Mouse (Mus musculus) hematopoietic stem cell, adult 5-6 weeks (primary cell): ENCODE results near the gene Ndufa9. TPM values are rescaled to one million over a fixed set of nuclear protein-coding genes. Genes with fewer than 3 reads are reported as not detected.

Source experiments
- ATAC-seq, 2 experiments: fragments of 125-278 bp in 1 of 2; replicated peaks in 1 of 2; 2 replicates each; pipeline ENCODE4 v1.8.0; 2016 to 2017; ENCODE audit warnings: inconsistent platforms in 2 of 2, mild to moderate bottlenecking in 2 of 2, moderate number of reproducible peaks in 2 of 2, low read depth in 1 of 2, moderate TSS enrichment in 1 of 2; ENCODE audit not compliant: low FRiP score in 2 of 2, poor library complexity in 2 of 2, severe bottlenecking in 2 of 2, insufficient read depth in 1 of 2, low TSS enrichment in 1 of 2
- total RNA-seq: library from RNA; stranded (forward); fragments of 172-1452, 232-1000 nt; gene quantifications from 2 replicates; pipeline ENCODE4 v1.2.3, GENCODE M21; 2017

The Ndufa9 gene
- total RNA-seq: 93.8 and 106 TPM in 2 replicates

GRCm38 (mm10) chr6:126848712-126849704 is at the start of gene Ndufa9:
TSS of gene Ndufa9 (minus strand) at chr6:126849136.
- ATAC-seq: peak; percentile 95 to 98

DNA sequence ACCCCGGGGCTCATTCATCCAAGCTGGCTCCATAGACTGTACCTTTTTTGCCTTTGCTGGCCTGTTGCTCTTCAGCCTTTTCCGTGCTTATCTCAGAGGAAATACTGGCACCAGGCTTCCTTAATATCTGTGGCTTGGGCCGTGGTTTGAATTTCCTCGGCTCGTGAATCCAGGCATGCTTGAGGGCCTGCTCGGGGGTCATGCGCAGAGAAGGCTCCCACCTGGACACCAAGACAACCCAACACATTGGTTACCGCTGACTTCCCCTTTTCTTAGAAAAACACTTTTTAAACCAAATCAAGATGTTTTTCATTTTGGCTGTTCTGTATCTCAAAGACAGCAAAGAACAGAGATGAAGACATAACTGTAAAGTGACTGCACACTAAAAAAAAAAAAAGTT is 28.2 kb upstream of the Ndufa9 start:
- peak; percentile 88 to 92 for ATAC-seq

GRCm38 (mm10) chr6:126852881-126853280 is 3.9 kb upstream of the Ndufa9 start, which contains the start of gene Akap3:
TSS of gene Akap3 (plus strand) at chr6:126853098.
- no peak for ATAC-seq

GRCm38 (mm10) chr6:126836628-126837027 is 12.3 kb downstream of the Ndufa9 start:
- no peak for ATAC-seq

GRCm38 (mm10) chr6:126823087-126823486 is 25.8 kb downstream of the Ndufa9 start:
- ATAC-seq: no peak

GRCm38 (mm10) chr6:126816338-126816737 is 32.6 kb downstream of the Ndufa9 start:
- no peak for ATAC-seq

- no peak for ATAC-seq
These were observed 33.7 kb downstream of the Ndufa9 start for GRCm38 (mm10) chr6:126815206-126815750.

- peak; percentile 37 to 74 for ATAC-seq
These were observed 37.5 kb downstream of the Ndufa9 start for GRCm38 (mm10) chr6:126811481-126811880.

GRCm38 (mm10) chr6:126808561-126808960 is 40.4 kb downstream of the Ndufa9 start:
- no peak for ATAC-seq

- ATAC-seq: no peak
These were observed 40.8 kb downstream of the Ndufa9 start for GRCm38 (mm10) chr6:126808134-126808533.

- no peak for ATAC-seq
These were observed 42.2 kb downstream of the Ndufa9 start for GRCm38 (mm10) chr6:126806783-126807182.

- ATAC-seq: no peak
These were observed 46.0 kb downstream of the Ndufa9 start for GRCm38 (mm10) chr6:126802946-126803345.

- no peak for ATAC-seq
These were observed 54.2 kb downstream of the Ndufa9 start for GRCm38 (mm10) chr6:126794751-126795150.

- ATAC-seq: no peak
These were observed 55.2 kb downstream of the Ndufa9 start for GRCm38 (mm10) chr6:126793689-126794088.

- ATAC-seq: peak; percentile 57 to 73
These were observed 57.0 kb downstream of the Ndufa9 start for GRCm38 (mm10) chr6:126791964-126792363.

GRCm38 (mm10) chr6:126791488-126791887 is 57.4 kb downstream of the Ndufa9 start:
- 0 out of 4 replicates have a peak, but pooled peaks of 1 of the 2 experiments have one; percentile 4 for ATAC-seq

DNA sequence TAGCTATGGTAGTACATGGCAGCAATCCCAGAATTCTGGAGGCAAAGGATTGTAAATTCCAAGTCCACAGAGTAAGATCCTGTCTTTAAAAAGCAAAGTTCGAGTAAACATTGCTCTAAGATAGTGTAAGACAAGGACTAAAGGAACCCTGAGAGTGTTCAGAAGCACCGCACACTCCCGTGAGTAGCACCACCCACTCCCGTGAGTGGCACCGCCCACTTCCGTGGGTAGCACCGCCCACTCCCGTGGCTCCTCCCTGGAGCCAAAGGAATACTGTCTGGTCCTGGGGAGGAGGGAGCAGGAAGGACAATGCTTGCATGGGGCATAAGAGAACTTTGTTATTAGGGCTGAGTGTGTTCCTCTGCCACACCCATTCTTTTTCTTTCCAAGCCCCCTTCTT is 60.1 kb downstream of the Ndufa9 start:
- ATAC-seq: no peak

DNA sequence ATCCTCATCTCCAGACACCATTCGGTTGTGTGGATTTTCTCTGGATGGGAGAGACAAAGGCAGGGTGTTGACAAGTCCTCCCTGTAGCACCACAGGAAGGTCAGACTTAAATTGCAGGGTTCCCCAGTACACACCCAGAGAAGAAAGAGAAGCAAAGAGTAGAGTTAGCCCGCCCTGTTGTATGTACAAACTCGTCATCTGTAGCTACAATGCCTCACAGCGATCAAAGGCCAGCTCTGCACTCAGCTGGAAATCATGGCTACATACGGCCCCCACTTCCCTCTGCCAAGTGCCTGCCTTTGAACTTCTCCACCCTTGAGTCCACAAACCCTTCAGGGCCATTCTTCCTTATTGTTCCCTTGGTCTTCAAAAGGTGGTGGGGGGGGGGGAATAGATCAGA is 64.7 kb downstream of the Ndufa9 start:
- ATAC-seq: no peak
